Mouse (Mus musculus) E14TG2a.4 (cell line): ENCODE measurements around the gene Ifit2.

Experiments
- CTCF ChIP-seq: conservative IDR thresholded peaks from 2 replicates; pipeline ENCODE4 v1.5.1; 2014; ENCODE audit warnings: low read length
- POU5F1 ChIP-seq: IDR thresholded peaks from 2 replicates; pipeline ENCODE4 v1.6.1; 2014; ENCODE audit warnings: low read length, borderline replicate concordance

DNA sequence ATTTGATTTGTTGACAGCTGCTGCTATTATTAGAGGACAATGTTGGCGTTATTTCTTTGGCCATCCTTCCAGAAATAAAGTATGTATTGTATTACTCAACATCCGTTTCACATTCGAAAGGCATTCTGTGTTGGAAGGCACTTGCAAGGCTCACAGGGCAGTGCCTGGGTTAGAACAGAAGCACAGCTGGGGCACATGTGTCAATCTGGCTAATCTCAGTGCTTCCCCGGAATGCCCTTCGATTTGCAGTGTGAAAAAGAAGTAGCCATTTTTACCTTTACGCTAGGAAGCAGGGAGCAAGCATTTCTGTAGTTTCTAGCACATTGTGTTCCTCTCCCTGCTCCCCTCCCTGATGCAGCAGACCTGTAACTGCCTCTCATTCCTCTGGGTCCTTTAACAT, 2.5 kb downstream of the Ifit2 start:
- TF ChIP-seq CTCF (no peak), POU5F1 (no peak)
